Mouse (Mus musculus): ENCODE results near the gene Ttc41. TPM values are rescaled to one million over a fixed set of nuclear protein-coding genes. Genes with fewer than 3 reads are reported as not detected.

Gene Ttc41
- polyA plus RNA-seq, 1 experiment from 2014 or later: 1.5 TPM

GRCm38 (mm10) chr10:86765344-86765966 lies 59.8 kb downstream of the Ttc41 start:
- Histone ChIP-seq H3K4me3 (ENCODE audit: low read length) (no peak overlapping the region), H3K9ac (replicated peaks; ENCODE audit: low read length) (no peak overlapping the region), H3K36me3 (ENCODE audit: insufficient read depth, low read length) (no peaks in the 10 kb centered on the region), H3K4me2 (replicated peaks; ENCODE audit: low read depth, low read length) (no peak overlapping the region), H3K9me3 (ENCODE audit: low read length) (no peaks in the 10 kb centered on the region), H3K27me3 (ENCODE audit: insufficient read depth, low read length) (no peaks in the 10 kb centered on the region), H3K4me1 (ENCODE audit: insufficient read depth, low read length) (no peaks in the 10 kb centered on the region), H3K27ac (ENCODE audit: low read length) (no peak overlapping the region)
- ATAC-seq (ENCODE audit: low FRiP score, low TSS enrichment): no peak
- 82% methylated on average over 4 of the region's 4 CpGs for WGBS

- Histone ChIP-seq H3K36me3 (ENCODE audit: insufficient read depth, low read length) (no peaks in the 10 kb centered on the region), H3K4me1 (ENCODE audit: insufficient read depth, low read length) (no peaks in the 10 kb centered on the region), H3K9me3 (ENCODE audit: low read length) (no peaks in the 10 kb centered on the region), H3K27me3 (ENCODE audit: insufficient read depth, low read length) (no peaks in the 10 kb centered on the region), H3K4me2 (replicated peaks; ENCODE audit: low read depth, low read length) (no peak overlapping the region), H3K9ac (replicated peaks; ENCODE audit: low read length) (no peak overlapping the region), H3K4me3 (ENCODE audit: low read length) (no peak overlapping the region), H3K27ac (ENCODE audit: low read length) (no peak overlapping the region)
- no peak for ATAC-seq (ENCODE audit: low FRiP score, low TSS enrichment)
- 61% methylated on average over 5 of the region's 5 CpGs for WGBS
Measured at GRCm38 (mm10) chr10:86769216-86769615, 63.6 kb downstream of the Ttc41 start.

GRCm38 (mm10) chr10:86769797-86770196 lies 64.2 kb downstream of the Ttc41 start:
- Histone ChIP-seq H3K4me3 (ENCODE audit: low read length) (no peak overlapping the region), H3K9ac (replicated peaks; ENCODE audit: low read length) (no peak overlapping the region), H3K27ac (ENCODE audit: low read length) (no peak overlapping the region), H3K4me1 (ENCODE audit: insufficient read depth, low read length) (no peaks in the 10 kb centered on the region), H3K4me2 (replicated peaks; ENCODE audit: low read depth, low read length) (no peak overlapping the region), H3K9me3 (ENCODE audit: low read length) (no peaks in the 10 kb centered on the region), H3K36me3 (ENCODE audit: insufficient read depth, low read length) (no peaks in the 10 kb centered on the region), H3K27me3 (ENCODE audit: insufficient read depth, low read length) (no peaks in the 10 kb centered on the region)
- ATAC-seq (ENCODE audit: low FRiP score, low TSS enrichment): 0 out of 2 replicates have a peak, but pooled peaks have one; percentile 15
- WGBS: 43% methylated on average over 4 of the region's 4 CpGs

- Histone ChIP-seq H3K4me1 (ENCODE audit: insufficient read depth, low read length) (no peaks in the 10 kb centered on the region), H3K27ac (ENCODE audit: low read length) (peak overlapping the region; percentile 13; the same call in 1 of the 2 replicates), H3K27me3 (ENCODE audit: insufficient read depth, low read length) (no peaks in the 10 kb centered on the region), H3K4me2 (replicated peaks; ENCODE audit: low read depth, low read length) (no peak overlapping the region), H3K9ac (replicated peaks; ENCODE audit: low read length) (no peak overlapping the region), H3K9me3 (ENCODE audit: low read length) (no peaks in the 10 kb centered on the region), H3K36me3 (ENCODE audit: insufficient read depth, low read length) (no peaks in the 10 kb centered on the region), H3K4me3 (ENCODE audit: low read length) (no peak overlapping the region)
- peak; percentile 36; the same call in 1 of the 2 replicates for ATAC-seq (ENCODE audit: low FRiP score, low TSS enrichment)
- WGBS: 67% methylated on average over 5 of the region's 5 CpGs
Measured at GRCm38 (mm10) chr10:86771701-86772100, 66.1 kb downstream of the Ttc41 start.

- ATAC-seq (ENCODE audit: low FRiP score, low TSS enrichment): no peak
- H3K27ac ChIP-seq (ENCODE audit: low read length): peak overlapping the region; percentile 13; the same call in 1 of the 2 replicates
- H3K4me1 ChIP-seq (ENCODE audit: insufficient read depth, low read length): no peaks in the 10 kb centered on the region
- no peak overlapping the region for H3K9ac ChIP-seq (replicated peaks; ENCODE audit: low read length)
- no peaks in the 10 kb centered on the region for H3K36me3 ChIP-seq (ENCODE audit: insufficient read depth, low read length)
- no peak overlapping the region for H3K4me3 ChIP-seq (ENCODE audit: low read length)
- no peaks in the 10 kb centered on the region for H3K9me3 ChIP-seq (ENCODE audit: low read length)
- WGBS: 59% methylated on average over 6 of the region's 6 CpGs
- H3K27me3 ChIP-seq (ENCODE audit: insufficient read depth, low read length): no peaks in the 10 kb centered on the region
- no peak overlapping the region for H3K4me2 ChIP-seq (replicated peaks; ENCODE audit: low read depth, low read length)
Measured at GRCm38 (mm10) chr10:86772231-86772631, 66.6 kb downstream of the Ttc41 start.

GRCm38 (mm10) chr10:86773360-86773759 lies 67.7 kb downstream of the Ttc41 start:
- Histone ChIP-seq H3K4me2 (replicated peaks; ENCODE audit: low read depth, low read length) (no peak overlapping the region), H3K9ac (replicated peaks; ENCODE audit: low read length) (no peak overlapping the region), H3K27me3 (ENCODE audit: insufficient read depth, low read length) (no peaks in the 10 kb centered on the region), H3K4me1 (ENCODE audit: insufficient read depth, low read length) (peaks cover 6% of the 10 kb centered on the region), H3K36me3 (ENCODE audit: insufficient read depth, low read length) (no peaks in the 10 kb centered on the region), H3K27ac (ENCODE audit: low read length) (no peak overlapping the region), H3K4me3 (ENCODE audit: low read length) (no peak overlapping the region), H3K9me3 (ENCODE audit: low read length) (no peaks in the 10 kb centered on the region)
- 28% methylated on average over 4 of the region's 4 CpGs for WGBS
- ATAC-seq (ENCODE audit: low FRiP score, low TSS enrichment): no peak

- Histone ChIP-seq H3K36me3 (ENCODE audit: insufficient read depth, low read length) (no peaks in the 10 kb centered on the region), H3K4me2 (replicated peaks; ENCODE audit: low read depth, low read length) (no peak overlapping the region), H3K9ac (replicated peaks; ENCODE audit: low read length) (no peak overlapping the region), H3K4me1 (ENCODE audit: insufficient read depth, low read length) (peaks cover 12% of the 10 kb centered on the region), H3K4me3 (ENCODE audit: low read length) (no peak overlapping the region), H3K27ac (ENCODE audit: low read length) (no peak overlapping the region), H3K9me3 (ENCODE audit: low read length) (no peaks in the 10 kb centered on the region), H3K27me3 (ENCODE audit: insufficient read depth, low read length) (0 out of 2 replicates have a peak, but pooled peaks cover 3% of the 10 kb centered on the region)
- no peak for ATAC-seq (ENCODE audit: low FRiP score, low TSS enrichment)
- WGBS: 65% methylated on average over 9 of the region's 9 CpGs
Measured at GRCm38 (mm10) chr10:86776281-86776680, 70.7 kb downstream of the Ttc41 start.

- Histone ChIP-seq H3K36me3 (ENCODE audit: insufficient read depth, low read length) (no peaks in the 10 kb centered on the region), H3K4me1 (ENCODE audit: insufficient read depth, low read length) (peaks cover 18% of the 10 kb centered on the region), H3K27ac (ENCODE audit: low read length) (peak overlapping the region; percentile 82), H3K27me3 (ENCODE audit: insufficient read depth, low read length) (0 out of 2 replicates have a peak, but pooled peaks cover 3% of the 10 kb centered on the region), H3K9ac (replicated peaks; ENCODE audit: low read length) (peak overlapping the region; percentile 70), H3K9me3 (ENCODE audit: low read length) (no peaks in the 10 kb centered on the region), H3K4me3 (ENCODE audit: low read length) (peak overlapping the region; percentile 71), H3K4me2 (replicated peaks; ENCODE audit: low read depth, low read length) (peak overlapping the region; percentile 99)
- no peak for ATAC-seq (ENCODE audit: low FRiP score, low TSS enrichment)
- 43% methylated on average over 19 of the region's 19 CpGs for WGBS
Measured at GRCm38 (mm10) chr10:86777614-86778319, 72.2 kb downstream of the Ttc41 start.

GRCm38 (mm10) chr10:86778398-86779116 lies 72.9 kb downstream of the Ttc41 start, which contains the start of gene Nt5dc3:
Nt5dc3 (plus strand) TSS chr10:86779005.
- Histone ChIP-seq H3K9me3 (ENCODE audit: low read length) (no peaks in the 10 kb centered on the region), H3K4me1 (ENCODE audit: insufficient read depth, low read length) (peaks cover 18% of the 10 kb centered on the region), H3K4me3 (ENCODE audit: low read length) (peak within 1 kb of the TSS; percentile 71), H3K4me2 (replicated peaks; ENCODE audit: low read depth, low read length) (peak within 1 kb of the TSS; percentile 99), H3K27ac (ENCODE audit: low read length) (peak within 1 kb of the TSS; percentile 88), H3K27me3 (ENCODE audit: insufficient read depth, low read length) (0 out of 2 replicates have a peak, but pooled peaks cover 3% of the 10 kb centered on the region), H3K9ac (replicated peaks; ENCODE audit: low read length) (peak within 1 kb of the TSS; percentile 78), H3K36me3 (ENCODE audit: insufficient read depth, low read length) (no peaks in the 10 kb centered on the region)
- peak; percentile 97 for ATAC-seq (ENCODE audit: low FRiP score, low TSS enrichment)
- WGBS: under 1% methylated on average over 41 of the region's 44 CpGs
